Mouse (Mus musculus): ENCODE data around the gene Kdm2b. TPM values are rescaled to one million over a fixed set of nuclear protein-coding genes. Genes with fewer than 3 reads are reported as not detected.
A peak's percentile ranks its signal among the peaks of the same experiment; 100 is the strongest.

Kdm2b gene
- polyA plus RNA-seq, 1 experiment: 22.4 TPM

- 0 out of 2 replicates have a peak, but pooled peaks cover 2% of the 10 kb centered on the region for H3K4me1 ChIP-seq (ENCODE audit: control insufficient read depth, insufficient read depth, low read length)
- H3K27ac ChIP-seq (ENCODE audit: insufficient read depth, low read length): 0 out of 2 replicates have a peak overlapping the region, but pooled peaks have one; percentile 10
- TF ChIP-seq POLR2A (IDR thresholded peaks at IDR 0.05; ENCODE audit: low read depth, low read length): no peak
- no peak for TF ChIP-seq CTCF (IDR thresholded peaks at IDR 0.05; ENCODE audit: borderline replicate concordance, insufficient read depth, low read length)
- H3K4me3 ChIP-seq (ENCODE audit: insufficient read depth, low read length): peak overlapping the region; percentile 73
Observed at GRCm38 (mm10) chr5:122850319-122851002, 139.2 kb downstream of the Kdm2b start.

GRCm38 (mm10) chr5:122849521-122850318 lies 139.9 kb downstream of the Kdm2b start, which contains the start of gene Rnf34:
Gene Rnf34, plus strand, starts transcription at chr5:122850048.
- peak; percentile 99 for TF ChIP-seq POLR2A (IDR thresholded peaks at IDR 0.05; ENCODE audit: low read depth, low read length)
- TF ChIP-seq CTCF (IDR thresholded peaks at IDR 0.05; ENCODE audit: borderline replicate concordance, insufficient read depth, low read length): no peak
- Histone ChIP-seq H3K4me1 (ENCODE audit: control insufficient read depth, insufficient read depth, low read length) (0 out of 2 replicates have a peak, but pooled peaks cover 2% of the 10 kb centered on the region), H3K27ac (ENCODE audit: insufficient read depth, low read length) (peak within 1 kb of the TSS; percentile 47), H3K4me3 (ENCODE audit: insufficient read depth, low read length) (peak within 1 kb of the TSS; percentile 73)

- no peak overlapping the region for H3K4me3 ChIP-seq (ENCODE audit: insufficient read depth, low read length)
- no peak for TF ChIP-seq POLR2A (IDR thresholded peaks at IDR 0.05; ENCODE audit: low read depth, low read length)
- TF ChIP-seq CTCF (IDR thresholded peaks at IDR 0.05; ENCODE audit: borderline replicate concordance, insufficient read depth, low read length): no peak
- H3K27ac ChIP-seq (ENCODE audit: insufficient read depth, low read length): no peak overlapping the region
- no peaks in the 10 kb centered on the region for H3K4me1 ChIP-seq (ENCODE audit: control insufficient read depth, insufficient read depth, low read length)
Observed at GRCm38 (mm10) chr5:122843799-122844198, 145.8 kb downstream of the Kdm2b start.

GRCm38 (mm10) chr5:122841126-122841525 lies 148.5 kb downstream of the Kdm2b start:
- Histone ChIP-seq H3K27ac (ENCODE audit: insufficient read depth, low read length) (no peak overlapping the region), H3K4me3 (ENCODE audit: insufficient read depth, low read length) (no peak overlapping the region)
- no peak for TF ChIP-seq CTCF (IDR thresholded peaks at IDR 0.05; ENCODE audit: borderline replicate concordance, insufficient read depth, low read length)
- TF ChIP-seq POLR2A (IDR thresholded peaks at IDR 0.05; ENCODE audit: low read depth, low read length): no peak

GRCm38 (mm10) chr5:122832996-122833395 lies 156.6 kb downstream of the Kdm2b start:
- Histone ChIP-seq H3K27ac (ENCODE audit: insufficient read depth, low read length) (no peak overlapping the region), H3K4me1 (ENCODE audit: control insufficient read depth, insufficient read depth, low read length) (no peaks in the 10 kb centered on the region), H3K4me3 (ENCODE audit: insufficient read depth, low read length) (no peak overlapping the region)
- TF ChIP-seq CTCF (IDR thresholded peaks at IDR 0.05; ENCODE audit: borderline replicate concordance, insufficient read depth, low read length) (no peak), POLR2A (IDR thresholded peaks at IDR 0.05; ENCODE audit: low read depth, low read length) (no peak)

More at GRCm38 (mm10) chr5:122841126-122841525, 148.5 kb downstream of the Kdm2b start:
- no peaks in the 10 kb centered on the region for H3K4me1 ChIP-seq (ENCODE audit: control insufficient read depth, insufficient read depth, low read length)

GRCm38 (mm10) chr5:122832536-122832935 lies 157.1 kb downstream of the Kdm2b start:
- TF ChIP-seq CTCF (IDR thresholded peaks at IDR 0.05; ENCODE audit: borderline replicate concordance, insufficient read depth, low read length): no peak
- TF ChIP-seq POLR2A (IDR thresholded peaks at IDR 0.05; ENCODE audit: low read depth, low read length): no peak
- Histone ChIP-seq H3K4me1 (ENCODE audit: control insufficient read depth, insufficient read depth, low read length) (no peaks in the 10 kb centered on the region), H3K27ac (ENCODE audit: insufficient read depth, low read length) (no peak overlapping the region), H3K4me3 (ENCODE audit: insufficient read depth, low read length) (no peak overlapping the region)

- Histone ChIP-seq H3K27ac (ENCODE audit: insufficient read depth, low read length) (no peak overlapping the region), H3K4me3 (ENCODE audit: insufficient read depth, low read length) (no peak overlapping the region), H3K4me1 (ENCODE audit: control insufficient read depth, insufficient read depth, low read length) (no peaks in the 10 kb centered on the region)
- TF ChIP-seq POLR2A (IDR thresholded peaks at IDR 0.05; ENCODE audit: low read depth, low read length) (no peak), CTCF (IDR thresholded peaks at IDR 0.05; ENCODE audit: borderline replicate concordance, insufficient read depth, low read length) (no peak)
Observed at GRCm38 (mm10) chr5:122825099-122825498, 164.5 kb downstream of the Kdm2b start.

- Histone ChIP-seq H3K4me1 (ENCODE audit: control insufficient read depth, insufficient read depth, low read length) (0 out of 2 replicates have a peak, but pooled peaks cover 2% of the 10 kb centered on the region), H3K27ac (ENCODE audit: insufficient read depth, low read length) (no peak overlapping the region), H3K4me3 (ENCODE audit: insufficient read depth, low read length) (no peak overlapping the region)
- TF ChIP-seq POLR2A (IDR thresholded peaks at IDR 0.05; ENCODE audit: low read depth, low read length) (no peak), CTCF (IDR thresholded peaks at IDR 0.05; ENCODE audit: borderline replicate concordance, insufficient read depth, low read length) (no peak)
Observed at GRCm38 (mm10) chr5:122824450-122824849, 165.2 kb downstream of the Kdm2b start.

GRCm38 (mm10) chr5:122823976-122824375 lies 165.6 kb downstream of the Kdm2b start:
- no peak overlapping the region for H3K27ac ChIP-seq (ENCODE audit: insufficient read depth, low read length)
- 0 out of 2 replicates have a peak, but pooled peaks cover 4% of the 10 kb centered on the region for H3K4me1 ChIP-seq (ENCODE audit: control insufficient read depth, insufficient read depth, low read length)
- no peak overlapping the region for H3K4me3 ChIP-seq (ENCODE audit: insufficient read depth, low read length)
- TF ChIP-seq POLR2A (IDR thresholded peaks at IDR 0.05; ENCODE audit: low read depth, low read length) (no peak), CTCF (IDR thresholded peaks at IDR 0.05; ENCODE audit: borderline replicate concordance, insufficient read depth, low read length) (no peak)
